Mouse (Mus musculus): ENCODE data around the gene Nav2. TPM values are rescaled to one million over a fixed set of nuclear protein-coding genes. Genes with fewer than 3 reads are reported as not detected.

Gene Nav2
- polyA plus RNA-seq, 1 experiment from 2014 or later: 25.8 TPM

- H3K27ac ChIP-seq: no peak overlapping the region
- no peaks in the 10 kb centered on the region for H3K9me3 ChIP-seq (replicated peaks)
- H3K4me3 ChIP-seq: no peak overlapping the region
- H3K9ac ChIP-seq: no peak overlapping the region
- H3K4me1 ChIP-seq: peaks cover 25% of the 10 kb centered on the region
- no peak for ATAC-seq (ENCODE audit: low FRiP score)
- peaks cover 3% of the 10 kb centered on the region; the same call in 1 of the 2 replicates for H3K27me3 ChIP-seq
- WGBS: 90% methylated on average over 13 of the region's 13 CpGs
- H3K4me2 ChIP-seq (replicated peaks): no peak overlapping the region
- H3K36me3 ChIP-seq: no peaks in the 10 kb centered on the region
These were observed 456.1 kb downstream of the Nav2 start for GRCm38 (mm10) chr7:49364486-49365162.

- Histone ChIP-seq H3K4me3 (no peak overlapping the region), H3K27ac (no peak overlapping the region), H3K4me1 (peaks cover 17% of the 10 kb centered on the region), H3K9ac (no peak overlapping the region), H3K9me3 (replicated peaks) (no peaks in the 10 kb centered on the region), H3K36me3 (no peaks in the 10 kb centered on the region), H3K27me3 (peaks cover 3% of the 10 kb centered on the region; the same call in 1 of the 2 replicates), H3K4me2 (replicated peaks) (no peak overlapping the region)
- WGBS: 84% methylated on average over 5 of the region's 5 CpGs
- ATAC-seq (ENCODE audit: low FRiP score): 0 out of 2 replicates have a peak, but pooled peaks have one; percentile 18
These were observed 460.1 kb downstream of the Nav2 start for GRCm38 (mm10) chr7:49368590-49368989.

- Histone ChIP-seq H3K27me3 (peaks cover 3% of the 10 kb centered on the region; the same call in 1 of the 2 replicates), H3K4me2 (replicated peaks) (no peak overlapping the region), H3K27ac (no peak overlapping the region), H3K9me3 (replicated peaks) (no peaks in the 10 kb centered on the region), H3K36me3 (no peaks in the 10 kb centered on the region), H3K9ac (no peak overlapping the region), H3K4me3 (no peak overlapping the region), H3K4me1 (peaks cover 17% of the 10 kb centered on the region)
- 43% methylated on average over 2 of the region's 3 CpGs for WGBS
- 0 out of 2 replicates have a peak, but pooled peaks have one; percentile 36 for ATAC-seq (ENCODE audit: low FRiP score)
These were observed 460.5 kb downstream of the Nav2 start for GRCm38 (mm10) chr7:49369006-49369405.

- H3K27me3 ChIP-seq: peaks cover 3% of the 10 kb centered on the region; the same call in 1 of the 2 replicates
- no peaks in the 10 kb centered on the region for H3K36me3 ChIP-seq
- H3K4me3 ChIP-seq: no peak overlapping the region
- peaks cover 21% of the 10 kb centered on the region for H3K4me1 ChIP-seq
- ATAC-seq (ENCODE audit: low FRiP score): no peak
- no peak overlapping the region for H3K4me2 ChIP-seq (replicated peaks)
- H3K9me3 ChIP-seq (replicated peaks): no peaks in the 10 kb centered on the region
- WGBS: 82% methylated on average over 10 of the region's 10 CpGs
- no peak overlapping the region for H3K27ac ChIP-seq
- H3K9ac ChIP-seq: no peak overlapping the region
These were observed 461.4 kb downstream of the Nav2 start for GRCm38 (mm10) chr7:49369809-49370473.

- H3K9me3 ChIP-seq (replicated peaks): no peaks in the 10 kb centered on the region
- H3K4me1 ChIP-seq: peaks cover 33% of the 10 kb centered on the region
- no peak overlapping the region for H3K4me3 ChIP-seq
- H3K9ac ChIP-seq: no peak overlapping the region
- no peak for ATAC-seq (ENCODE audit: low FRiP score)
- no peaks in the 10 kb centered on the region for H3K36me3 ChIP-seq
- no peak overlapping the region for H3K4me2 ChIP-seq (replicated peaks)
- peaks cover 3% of the 10 kb centered on the region; the same call in 1 of the 2 replicates for H3K27me3 ChIP-seq
- 95% methylated on average over 2 of the region's 2 CpGs for WGBS
- no peak overlapping the region for H3K27ac ChIP-seq
These were observed 462.8 kb downstream of the Nav2 start for GRCm38 (mm10) chr7:49371345-49371744.

- Histone ChIP-seq H3K9me3 (replicated peaks) (no peaks in the 10 kb centered on the region), H3K27me3 (peaks cover 3% of the 10 kb centered on the region; the same call in 1 of the 2 replicates), H3K4me2 (replicated peaks) (no peak overlapping the region), H3K27ac (no peak overlapping the region), H3K9ac (no peak overlapping the region), H3K36me3 (no peaks in the 10 kb centered on the region), H3K4me1 (peaks cover 29% of the 10 kb centered on the region), H3K4me3 (no peak overlapping the region)
- ATAC-seq (ENCODE audit: low FRiP score): no peak
- 77% methylated on average over 7 of the region's 7 CpGs for WGBS
These were observed 463.5 kb downstream of the Nav2 start for GRCm38 (mm10) chr7:49371972-49372371.

- H3K4me1 ChIP-seq: peaks cover 28% of the 10 kb centered on the region
- H3K4me3 ChIP-seq: no peak overlapping the region
- H3K27ac ChIP-seq: no peak overlapping the region
- no peak for ATAC-seq (ENCODE audit: low FRiP score)
- H3K9me3 ChIP-seq (replicated peaks): no peaks in the 10 kb centered on the region
- no peak overlapping the region for H3K9ac ChIP-seq
- 93% methylated on average over 1 of the region's 1 CpGs for WGBS
- no peaks in the 10 kb centered on the region for H3K27me3 ChIP-seq
- no peak overlapping the region for H3K4me2 ChIP-seq (replicated peaks)
- H3K36me3 ChIP-seq: no peaks in the 10 kb centered on the region
These were observed 464.7 kb downstream of the Nav2 start for GRCm38 (mm10) chr7:49373173-49373572.

GRCm38 (mm10) chr7:49373661-49374060 is 465.1 kb downstream of the Nav2 start:
- Histone ChIP-seq H3K27ac (no peak overlapping the region), H3K9me3 (replicated peaks) (no peaks in the 10 kb centered on the region), H3K27me3 (no peaks in the 10 kb centered on the region), H3K4me2 (replicated peaks) (no peak overlapping the region), H3K36me3 (no peaks in the 10 kb centered on the region), H3K4me3 (no peak overlapping the region), H3K9ac (no peak overlapping the region), H3K4me1 (peaks cover 23% of the 10 kb centered on the region)
- WGBS: 86% methylated on average over 3 of the region's 3 CpGs
- ATAC-seq (ENCODE audit: low FRiP score): no peak

- no peak overlapping the region for H3K9ac ChIP-seq
- peak overlapping the region; percentile 50 for H3K27ac ChIP-seq
- H3K4me3 ChIP-seq: no peak overlapping the region
- H3K4me1 ChIP-seq: peaks cover 20% of the 10 kb centered on the region
- ATAC-seq (ENCODE audit: low FRiP score): no peak
- no peaks in the 10 kb centered on the region for H3K36me3 ChIP-seq
- no peaks in the 10 kb centered on the region for H3K27me3 ChIP-seq
- no peak overlapping the region; the same call in 1 of the 2 replicates for H3K4me2 ChIP-seq (replicated peaks)
- 10% methylated on average over 9 of the region's 9 CpGs for WGBS
- H3K9me3 ChIP-seq (replicated peaks): no peaks in the 10 kb centered on the region
These were observed 467.0 kb downstream of the Nav2 start for GRCm38 (mm10) chr7:49375499-49375974.

- no peak overlapping the region for H3K9ac ChIP-seq
- no peaks in the 10 kb centered on the region for H3K36me3 ChIP-seq
- WGBS: 67% methylated on average over 5 of the region's 5 CpGs
- no peaks in the 10 kb centered on the region for H3K27me3 ChIP-seq
- ATAC-seq (ENCODE audit: low FRiP score): no peak
- H3K9me3 ChIP-seq (replicated peaks): no peaks in the 10 kb centered on the region
- no peak overlapping the region for H3K4me2 ChIP-seq (replicated peaks)
- H3K4me1 ChIP-seq: peaks cover 19% of the 10 kb centered on the region
- no peak overlapping the region for H3K27ac ChIP-seq
- no peak overlapping the region for H3K4me3 ChIP-seq
These were observed 470.1 kb downstream of the Nav2 start for GRCm38 (mm10) chr7:49378608-49379007.

- Histone ChIP-seq H3K4me1 (peaks cover 5% of the 10 kb centered on the region), H3K36me3 (no peaks in the 10 kb centered on the region), H3K27ac (no peak overlapping the region), H3K9me3 (replicated peaks) (no peaks in the 10 kb centered on the region), H3K27me3 (no peaks in the 10 kb centered on the region), H3K4me2 (replicated peaks) (no peak overlapping the region), H3K9ac (no peak overlapping the region), H3K4me3 (no peak overlapping the region)
- no peak for ATAC-seq (ENCODE audit: low FRiP score)
- 91% methylated on average over 9 of the region's 9 CpGs for WGBS
These were observed 472.4 kb downstream of the Nav2 start for GRCm38 (mm10) chr7:49380940-49381339.

- H3K4me2 ChIP-seq (replicated peaks): no peak overlapping the region
- H3K4me1 ChIP-seq: peaks cover 3% of the 10 kb centered on the region
- no peaks in the 10 kb centered on the region for H3K36me3 ChIP-seq
- no peaks in the 10 kb centered on the region for H3K9me3 ChIP-seq (replicated peaks)
- ATAC-seq (ENCODE audit: low FRiP score): no peak
- 72% methylated on average over 10 of the region's 10 CpGs for WGBS
- H3K27me3 ChIP-seq: no peaks in the 10 kb centered on the region
- no peak overlapping the region for H3K27ac ChIP-seq
- H3K9ac ChIP-seq: no peak overlapping the region
- no peak overlapping the region for H3K4me3 ChIP-seq
These were observed 474.4 kb downstream of the Nav2 start for GRCm38 (mm10) chr7:49382884-49383283.

Data from hindbrain, embryonic 12.5 days (tissue).